Comparison of ENCODE assay signal across 8 mouse cellular contexts in the genomic region with DNA sequence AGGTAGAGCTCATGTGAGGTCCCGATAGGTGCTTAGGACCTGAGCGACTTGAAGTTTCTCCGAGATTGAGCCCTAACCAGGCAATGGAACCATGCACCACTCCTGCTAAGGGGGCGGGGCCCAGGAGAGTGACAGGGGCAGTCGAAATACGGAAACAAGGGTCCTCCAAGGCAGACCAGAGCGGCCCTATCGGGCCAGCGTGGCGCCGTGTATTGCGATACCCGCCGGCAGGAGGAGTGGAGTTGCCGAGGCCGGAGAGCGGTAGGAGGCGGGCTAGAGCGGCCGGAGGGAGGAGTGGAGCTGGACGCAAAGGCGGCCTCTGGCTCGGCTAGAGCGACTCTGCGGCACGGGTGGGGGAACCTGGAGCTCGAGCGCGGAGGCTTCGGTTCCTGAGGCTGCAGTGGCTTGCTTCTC. TPM values are rescaled to one million over a fixed set of nuclear protein-coding genes. Genes with fewer than 3 reads are reported as not detected.
DNase-seq lines count a peak whose midpoint lies in the region; ATAC-seq and TF ChIP-seq lines count a peak whose summit lies in the region.

No protein-coding gene starts in this region.

- H3K9me3 ChIP-seq in kidney, embryonic 14.5 days (ENCODE audit: control insufficient read depth, low read length), result no peaks in the 10 kb centered on the region
- no peaks in the 10 kb centered on the region for H3K9me3 ChIP-seq in limb, embryonic 15.5 days

- no peaks in the 10 kb centered on the region for H3K27me3 ChIP-seq in kidney, embryonic 14.5 days (ENCODE audit: control insufficient read depth, insufficient read depth, low read length)
- H3K27me3 ChIP-seq in limb, embryonic 15.5 days, result no peaks in the 10 kb centered on the region

- no peak for TF ChIP-seq POLR2A in bone marrow macrophage, adult 2 months (IDR thresholded peaks at IDR 0.05; ENCODE audit: borderline replicate concordance, low read depth, low read length)
- peak; percentile 48 for TF ChIP-seq POLR2A in embryonic fibroblast, embryonic 13.5 days (IDR thresholded peaks at IDR 0.05; ENCODE audit: low read depth, low read length)

- H3K9ac ChIP-seq in kidney, embryonic 14.5 days (ENCODE audit: low read depth, low read length), result peak overlapping the region; percentile 74
- peak overlapping the region; percentile 61 for H3K9ac ChIP-seq in limb, embryonic 15.5 days

- H3K27ac ChIP-seq in bone marrow macrophage, adult 2 months (ENCODE audit: insufficient read depth, low read depth, low read length), result peak overlapping the region; percentile 76
- peak overlapping the region; percentile 9; the same call in 1 of the 2 replicates for H3K27ac ChIP-seq in embryonic fibroblast, embryonic 13.5 days (ENCODE audit: insufficient read depth, low read length)
- peak overlapping the region; percentile 30 for H3K27ac ChIP-seq in kidney, embryonic 14.5 days (ENCODE audit: low read depth, low read length)
- H3K27ac ChIP-seq in limb, embryonic 15.5 days, result peak overlapping the region; percentile 91

- WGBS in kidney, embryonic 14.5 days, result 0% methylated on average over 29 of the region's 30 CpGs
- WGBS in limb, embryonic 15.5 days, result under 1% methylated on average over 30 of the region's 30 CpGs

- peaks cover 14% of the 10 kb centered on the region for H3K4me1 ChIP-seq in bone marrow macrophage, adult 2 months (ENCODE audit: control insufficient read depth, insufficient read depth, low read length)
- H3K4me1 ChIP-seq in embryonic fibroblast, embryonic 13.5 days (ENCODE audit: control insufficient read depth, insufficient read depth, low read length), result peaks cover 10% of the 10 kb centered on the region; the same call in 1 of the 2 replicates
- peaks cover 23% of the 10 kb centered on the region for H3K4me1 ChIP-seq in kidney, embryonic 14.5 days (ENCODE audit: control insufficient read depth, insufficient read depth, low read length)
- H3K4me1 ChIP-seq in limb, embryonic 15.5 days, result peaks cover 53% of the 10 kb centered on the region

- peak; percentile 99 for DNase-seq in A20 (ENCODE audit: low read depth, low spot score)
- DNase-seq in heart, adult 9 months (ENCODE audit: low spot score in 2 of 2), result peak; percentile 98
- peak; percentile 96 to 98 for DNase-seq in monocyte, adult 2 months (ENCODE audit: low read depth in 1 of 2, low spot score in 2 of 2)
- DNase-seq in spleen, postnatal 36 days (ENCODE audit: low spot score in 2 of 2), result peak; percentile 99

- no peak for TF ChIP-seq CTCF in bone marrow macrophage, adult 2 months (IDR thresholded peaks at IDR 0.05; ENCODE audit: low read depth, low read length)
- TF ChIP-seq CTCF in embryonic fibroblast, embryonic 13.5 days (IDR thresholded peaks at IDR 0.05; ENCODE audit: borderline replicate concordance, insufficient read depth, low read length), result no peak

- H3K4me3 ChIP-seq in bone marrow macrophage, adult 2 months (ENCODE audit: insufficient read depth, low read length), result peak overlapping the region; percentile 88
- H3K4me3 ChIP-seq in embryonic fibroblast, embryonic 13.5 days (ENCODE audit: insufficient read depth, low read length), result peak overlapping the region; percentile 96
- peak overlapping the region; percentile 73 for H3K4me3 ChIP-seq in kidney, embryonic 14.5 days (ENCODE audit: low read length)
- peak overlapping the region; percentile 80 for H3K4me3 ChIP-seq in limb, embryonic 15.5 days

- H3K36me3 ChIP-seq in kidney, embryonic 14.5 days (ENCODE audit: control insufficient read depth, insufficient read depth, low read length), result peaks cover 10% of the 10 kb centered on the region; the same call in 1 of the 2 replicates
- H3K36me3 ChIP-seq in limb, embryonic 15.5 days, result peaks cover 12% of the 10 kb centered on the region; the same call in 1 of the 2 replicates

- ATAC-seq in kidney, embryonic 14.5 days (ENCODE audit: low FRiP score, low TSS enrichment), result peak; percentile 95
- ATAC-seq in limb, embryonic 15.5 days (ENCODE audit: insufficient number of reproducible peaks, low FRiP score, low TSS enrichment, low read depth), result peak; percentile 93

- H3K4me2 ChIP-seq in kidney, embryonic 14.5 days (replicated peaks; ENCODE audit: low read depth, low read length), result peak overlapping the region; percentile 55
- peak overlapping the region; percentile 67 for H3K4me2 ChIP-seq in limb, embryonic 15.5 days

RNA-seq across cellular contexts. Expression of a gene that starts 1.4 kb away (rescaled TPM):
- polyA plus RNA-seq in bone marrow macrophage, adult 2 months (2012; ENCODE audit: insufficient read depth, insufficient read length, missing spikeins), result 197 and 204 TPM in 2 replicates
- polyA plus RNA-seq in embryonic fibroblast, embryonic 13.5 days (2011; ENCODE audit: insufficient read length, low read depth, missing spikeins), result 65.6 and 68.7 TPM in 2 replicates
- polyA plus RNA-seq in kidney, embryonic 14.5 days (2014; fragmentation: Nextera tagmentation; extraction: Ambion mirVana), result 67.5 and 91.2 TPM in 2 replicates
- polyA plus RNA-seq in limb, embryonic 15.5 days (2015; fragmentation: Nextera tagmentation; extraction: Ambion mirVana), result 110 and 122 TPM in 2 replicates

RNA-seq across cellular contexts. Expression of a gene that starts 6.9 kb away (rescaled TPM):
- polyA plus RNA-seq in bone marrow macrophage, adult 2 months (2012; ENCODE audit: insufficient read depth, insufficient read length, missing spikeins), result not detected in 2 replicates
- not detected in 2 replicates for polyA plus RNA-seq in embryonic fibroblast, embryonic 13.5 days (2011; ENCODE audit: insufficient read length, low read depth, missing spikeins)
- 1.5 and 1.6 TPM in 2 replicates for polyA plus RNA-seq in kidney, embryonic 14.5 days (2014; fragmentation: Nextera tagmentation; extraction: Ambion mirVana)
- 0.72 and 0.78 TPM in 2 replicates for polyA plus RNA-seq in limb, embryonic 15.5 days (2015; fragmentation: Nextera tagmentation; extraction: Ambion mirVana)

RNA-seq across cellular contexts. Expression of a gene that starts 19.9 kb away (rescaled TPM):
- polyA plus RNA-seq in bone marrow macrophage, adult 2 months (2012; ENCODE audit: insufficient read depth, insufficient read length, missing spikeins), result 1,580 and 1,635 TPM in 2 replicates
- polyA plus RNA-seq in embryonic fibroblast, embryonic 13.5 days (2011; ENCODE audit: insufficient read length, low read depth, missing spikeins), result 1,421 and 1,560 TPM in 2 replicates
- 2,731 and 3,572 TPM in 2 replicates for polyA plus RNA-seq in kidney, embryonic 14.5 days (2014; fragmentation: Nextera tagmentation; extraction: Ambion mirVana)
- polyA plus RNA-seq in limb, embryonic 15.5 days (2015; fragmentation: Nextera tagmentation; extraction: Ambion mirVana), result 2,364 and 2,933 TPM in 2 replicates

RNA-seq across cellular contexts. Expression of a gene that starts 34.2 kb away (rescaled TPM):
- polyA plus RNA-seq in bone marrow macrophage, adult 2 months (2012; ENCODE audit: insufficient read depth, insufficient read length, missing spikeins), result not detected in 2 replicates
- not detected in 2 replicates for polyA plus RNA-seq in embryonic fibroblast, embryonic 13.5 days (2011; ENCODE audit: insufficient read length, low read depth, missing spikeins)
- polyA plus RNA-seq in kidney, embryonic 14.5 days (2014; fragmentation: Nextera tagmentation; extraction: Ambion mirVana), result not detected in 2 replicates
- polyA plus RNA-seq in limb, embryonic 15.5 days (2015; fragmentation: Nextera tagmentation; extraction: Ambion mirVana), result not detected in 2 replicates

RNA-seq across cellular contexts. Expression of a gene that starts 34.3 kb away (rescaled TPM):
- polyA plus RNA-seq in bone marrow macrophage, adult 2 months (2012; ENCODE audit: insufficient read depth, insufficient read length, missing spikeins), result not detected in 2 replicates
- polyA plus RNA-seq in embryonic fibroblast, embryonic 13.5 days (2011; ENCODE audit: insufficient read length, low read depth, missing spikeins), result not detected in 2 replicates
- polyA plus RNA-seq in kidney, embryonic 14.5 days (2014; fragmentation: Nextera tagmentation; extraction: Ambion mirVana), result not detected in 2 replicates
- polyA plus RNA-seq in limb, embryonic 15.5 days (2015; fragmentation: Nextera tagmentation; extraction: Ambion mirVana), result not detected in 2 replicates

Comparison
In these comparisons a context has a peak if more than half of its experiments do, and no peak if none do; other contexts are left out.
1. Peak in every context shown above with its lines: DNase-seq, ATAC-seq, H3K4me3 ChIP-seq and H3K27ac ChIP-seq.
2. H3K27ac ChIP-seq: peak in every context shown above with its lines; median percentile 91 in limb, embryonic 15.5 days; 76 in bone marrow macrophage, adult 2 months; 30 in kidney, embryonic 14.5 days; 9 in embryonic fibroblast, embryonic 13.5 days.